Mouse (Mus musculus) spleen, adult 2 months (tissue): ENCODE data around the gene Slc24a5.

ENCODE experiments used
- CTCF ChIP-seq: fragments of 200-500 bp; IDR thresholded peaks from 2 replicates; pipeline ENCODE4 v1.5.1; 2011; ENCODE audit warnings: mild to moderate bottlenecking, inconsistent platforms; ENCODE audit not compliant: insufficient read depth, insufficient read length, insufficient replicate concordance; ENCODE audit errors: extremely low read depth
- POLR2A ChIP-seq: fragments of 200-500 bp; IDR thresholded peaks from 2 replicates; pipeline ENCODE4 v1.6.1; 2011; ENCODE audit warnings: low read depth, low read length, inconsistent platforms

GRCm38 (mm10) chr2:125067373-125067772, 551 bp upstream of the Slc24a5 start:
- TF ChIP-seq POLR2A (no peak), CTCF (no peak)
